Mouse (Mus musculus): ENCODE results near the gene Stx12.

GRCm38 (mm10) chr4:132898197-132898596 is 13.9 kb upstream of the Stx12 start:
- TF ChIP-seq CTCF (IDR thresholded peaks at IDR 0.05; ENCODE audit: low read depth), result no peak
- TF ChIP-seq EP300 (IDR thresholded peaks at IDR 0.05; ENCODE audit: low read depth), result no peak
